Mouse (Mus musculus) heart, embryonic 15.5 days (tissue): ENCODE results near the gene Stk19. TPM values are rescaled to one million over a fixed set of nuclear protein-coding genes. Genes with fewer than 3 reads are reported as not detected.

Experiments used
- ATAC-seq: fragments of 200-750 bp; cut with Nextera tagmentation; replicated peaks from 2 replicates; pipeline ENCODE4 v1.8.0; 2017; ENCODE audit warnings: low read depth, moderate TSS enrichment; ENCODE audit not compliant: insufficient number of reproducible peaks, insufficient read depth, low FRiP score
- H3K27ac ChIP-seq: fragments of 300-500 bp; sonication (generic); 2 replicates; pipeline ENCODE4 v1.5.1; 2015; ENCODE audit warnings: mild to moderate bottlenecking, inconsistent platforms
- H3K27me3 ChIP-seq: fragments of 300-500 bp; sonication (generic); 2 replicates; pipeline ENCODE4 v1.6.1; 2015; ENCODE audit warnings: inconsistent platforms
- H3K36me3 ChIP-seq: fragments of 300-500 bp; sonication (generic); 2 replicates; pipeline ENCODE4 v1.6.1; 2015; ENCODE audit warnings: mild to moderate bottlenecking, inconsistent platforms
- H3K4me1 ChIP-seq: fragments of 300-500 bp; sonication (generic); replicated peaks from 2 replicates; pipeline ENCODE4 v1.6.1; 2015; ENCODE audit warnings: inconsistent platforms
- H3K4me2 ChIP-seq: fragments of 300-500 bp; sonication (generic); 2 replicates; pipeline ENCODE4 v1.6.1; 2015; ENCODE audit warnings: inconsistent platforms, mild to moderate bottlenecking, moderate library complexity
- H3K4me3 ChIP-seq: fragments of 300-500 bp; sonication (generic); 2 replicates; pipeline ENCODE4 v1.5.1; 2015; ENCODE audit warnings: mild to moderate bottlenecking, inconsistent platforms
- H3K9ac ChIP-seq: fragments of 300-500 bp; sonication (generic); 2 replicates; pipeline ENCODE4 v1.6.1; 2015; ENCODE audit warnings: mild to moderate bottlenecking, inconsistent platforms
- H3K9me3 ChIP-seq: fragments of 300-500 bp; sonication (generic); replicated peaks from 2 replicates; pipeline ENCODE4 v1.6.1; 2016; ENCODE audit warnings: inconsistent platforms
- WGBS: fragments of 180-500 bp; shearing (Covaris S2); methylation state at CpG from one replicate; pipeline ENCODE4 v1.1.7; 2015; ENCODE audit warnings: mixed read lengths; 5-methylcytosine and 5-hydroxymethylcytosine counted together
- microRNA-seq: library from miRNA; unstranded; fragments of <30 nt; microRNA quantifications from one replicate; pipeline ENCODE4, GENCODE M21; 2016
- polyA plus RNA-seq: library from polyadenylated mRNA; unstranded; fragments of >200 nt; fragmentation: Nextera tagmentation; extraction: Ambion mirVana; gene quantifications from 2 replicates; pipeline ENCODE4 v1.2.1, GENCODE M21; 2015

The Stk19 gene
- polyA plus RNA-seq, 1 experiment from 2014 or later = 19.4 TPM

DNA sequence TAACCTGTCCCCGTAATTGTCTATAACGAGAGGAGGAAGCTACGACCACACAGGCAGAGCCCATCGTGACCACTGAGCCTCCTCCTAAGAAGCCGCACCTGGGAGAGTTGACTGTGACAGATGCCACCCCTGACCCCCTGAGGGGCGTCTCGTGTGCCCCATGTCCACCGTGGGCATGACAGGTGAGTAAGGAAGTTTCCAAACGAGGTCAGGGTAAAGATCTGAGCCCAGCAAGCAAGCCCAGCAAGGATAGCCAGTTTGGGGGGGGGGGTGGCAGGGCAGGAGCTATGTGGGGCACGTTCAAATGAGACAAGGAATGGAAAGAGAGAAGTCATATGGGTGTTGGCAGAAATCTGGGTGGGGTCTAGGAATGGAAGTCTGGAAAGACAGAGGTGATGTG lies 41.7 kb downstream of the Stk19 start:
- Histone ChIP-seq H3K9me3 (no peaks in the 10 kb centered on the region), H3K27me3 (no peaks in the 10 kb centered on the region), H3K4me3 (no peak overlapping the region), H3K27ac (no peak overlapping the region), H3K4me1 (no peaks in the 10 kb centered on the region), H3K4me2 (no peak overlapping the region), H3K36me3 (no peaks in the 10 kb centered on the region), H3K9ac (no peak overlapping the region)
- no peak for ATAC-seq
- WGBS = 82% methylated on average over 10 of the region's 10 CpGs

DNA sequence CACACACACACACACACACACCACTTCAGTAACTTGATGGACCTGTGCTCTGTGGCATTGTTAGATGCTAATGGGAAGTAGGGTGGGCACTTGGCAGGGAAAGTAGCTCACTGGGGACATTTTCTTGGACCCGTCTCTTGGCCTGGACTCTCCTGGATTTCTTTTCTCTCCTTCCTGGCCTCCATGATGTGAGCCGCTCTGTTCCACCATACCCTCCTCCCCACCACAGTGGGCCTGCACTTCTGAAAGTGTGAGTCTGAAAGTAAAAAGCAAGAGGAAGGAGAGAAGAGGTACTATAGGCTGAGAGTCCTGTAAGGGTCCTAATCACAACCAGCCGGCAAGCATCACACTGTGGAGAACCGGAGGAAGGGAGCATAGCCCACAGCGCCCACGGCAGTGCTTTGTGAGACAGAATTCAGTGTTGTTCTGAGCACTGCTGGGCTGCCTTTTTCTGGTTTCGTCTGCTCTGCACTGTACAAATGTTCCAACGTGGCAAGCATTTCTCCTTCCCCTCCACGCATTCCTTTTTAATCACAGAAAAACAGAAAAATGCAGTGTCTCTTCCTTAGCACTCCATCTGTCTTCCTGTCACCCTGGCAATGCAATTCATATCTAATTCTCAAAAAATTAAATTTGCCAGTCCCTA lies 58.9 kb downstream of the Stk19 start:
- H3K27ac ChIP-seq = no peak overlapping the region
- H3K36me3 ChIP-seq = no peaks in the 10 kb centered on the region
- no peaks in the 10 kb centered on the region for H3K4me1 ChIP-seq
- no peak overlapping the region for H3K9ac ChIP-seq
- 62% methylated on average over 9 of the region's 9 CpGs for WGBS
- H3K27me3 ChIP-seq = no peaks in the 10 kb centered on the region
- H3K4me3 ChIP-seq = no peak overlapping the region
- no peak; the same call in 1 of the 2 replicates for ATAC-seq
- H3K4me2 ChIP-seq = no peak overlapping the region
- no peaks in the 10 kb centered on the region for H3K9me3 ChIP-seq

Small RNA genes lying within 50 kb of the gene (microRNA-seq; reads per million reads assigned to microRNA genes)
- gene Mir6970 (1.1 reads per million), gene Mir6971 (1.1 reads per million), gene Mir6972 (not detected)

Other genes starting within 250 kb of the Stk19 start
- 5.5 and 13.1 TPM in 2 replicates for gene Gpsm3, start 247.1 kb downstream of the Stk19 start, polyA plus RNA-seq
- gene Pbx2, start 245.7 kb downstream of the Stk19 start, polyA plus RNA-seq = 4.8 and 5.5 TPM in 2 replicates
- 6.4 and 12.3 TPM in 2 replicates for gene Ager, start 239.1 kb downstream of the Stk19 start, polyA plus RNA-seq
- gene Rnf5, start 233.3 kb downstream of the Stk19 start, polyA plus RNA-seq = 99.7 and 111 TPM in 2 replicates
- gene Agpat1, start 232.7 kb downstream of the Stk19 start, polyA plus RNA-seq = 45.7 and 53.9 TPM in 2 replicates
- 1.3 and 2.2 TPM in 2 replicates for gene Egfl8, start 221.0 kb downstream of the Stk19 start, polyA plus RNA-seq
- 22.9 and 24.8 TPM in 2 replicates for gene Ppt2, start 208.4 kb downstream of the Stk19 start, polyA plus RNA-seq
- 0.42 and 1.2 TPM in 2 replicates for gene Prrt1, start 207.4 kb downstream of the Stk19 start, polyA plus RNA-seq
- 10.7 and 12.9 TPM in 2 replicates for gene Fkbpl, start 192.2 kb downstream of the Stk19 start, polyA plus RNA-seq
- gene Atf6b, start 189.8 kb downstream of the Stk19 start, polyA plus RNA-seq = 39.6 and 54.5 TPM in 2 replicates
- gene Tnxb, start 166.4 kb downstream of the Stk19 start, polyA plus RNA-seq = 2.3 and 3.2 TPM in 2 replicates
- 0.53 and 0.77 TPM in 2 replicates for gene C4b, start 93.1 kb downstream of the Stk19 start, polyA plus RNA-seq
- 0.93 TPM in 1 of 2 replicates, not detected in the other for gene Cyp21a1, start 32.4 kb downstream of the Stk19 start, polyA plus RNA-seq
- gene Dxo, start 74 bp upstream of the Stk19 start, polyA plus RNA-seq = 32.0 and 40.8 TPM in 2 replicates
- gene Skiv2l, start 13.3 kb upstream of the Stk19 start, polyA plus RNA-seq = 23.6 and 35.9 TPM in 2 replicates
- 53.3 and 70.9 TPM in 2 replicates for gene Nelfe, start 13.4 kb upstream of the Stk19 start, polyA plus RNA-seq
- 1.8 and 4.3 TPM in 2 replicates for gene Cfb, start 25.6 kb upstream of the Stk19 start, polyA plus RNA-seq
- gene Zbtb12, start 42.5 kb upstream of the Stk19 start, polyA plus RNA-seq = 1.1 and 1.8 TPM in 2 replicates
- gene Gm20547, start 45.1 kb upstream of the Stk19 start, polyA plus RNA-seq = not detected in 2 replicates
- gene C2, start 61.3 kb upstream of the Stk19 start, polyA plus RNA-seq = 2.0 and 3.3 TPM in 2 replicates
- gene Ehmt2, start 61.5 kb upstream of the Stk19 start, polyA plus RNA-seq = 31.7 and 48.8 TPM in 2 replicates
- gene Slc44a4, start 77.5 kb upstream of the Stk19 start, polyA plus RNA-seq = 0.08 TPM in 1 of 2 replicates, not detected in the other
- gene Neu1, start 94.3 kb upstream of the Stk19 start, polyA plus RNA-seq = 16.1 and 19.9 TPM in 2 replicates
- gene Hspa1b, start 122.3 kb upstream of the Stk19 start, polyA plus RNA-seq = 0.16 and 0.30 TPM in 2 replicates
- gene Gm20481, start 133.0 kb upstream of the Stk19 start, polyA plus RNA-seq = not detected in 2 replicates
- 3.5 and 4.8 TPM in 2 replicates for gene Hspa1a, start 135.2 kb upstream of the Stk19 start, polyA plus RNA-seq
- 2.1 and 2.6 TPM in 2 replicates for gene Hspa1l, start 135.8 kb upstream of the Stk19 start, polyA plus RNA-seq
- gene Lsm2, start 144.9 kb upstream of the Stk19 start, polyA plus RNA-seq = 116 and 132 TPM in 2 replicates
- 43.0 and 89.7 TPM in 2 replicates for gene Vars, start 164.0 kb upstream of the Stk19 start, polyA plus RNA-seq
- gene Vwa7, start 179.6 kb upstream of the Stk19 start, polyA plus RNA-seq = 0.24 and 0.31 TPM in 2 replicates
- 1.4 and 2.8 TPM in 2 replicates for gene Sapcd1, start 191.1 kb upstream of the Stk19 start, polyA plus RNA-seq
- 2.7 and 3.8 TPM in 2 replicates for gene Msh5, start 209.8 kb upstream of the Stk19 start, polyA plus RNA-seq
- 307 and 332 TPM in 2 replicates for gene Clic1, start 213.0 kb upstream of the Stk19 start, polyA plus RNA-seq
- gene Ddah2, start 222.1 kb upstream of the Stk19 start, polyA plus RNA-seq = 168 and 202 TPM in 2 replicates
- 0.14 TPM in 1 of 2 replicates, not detected in the other for gene Ly6g6c, start 228.4 kb upstream of the Stk19 start, polyA plus RNA-seq
- 0.77 and 0.81 TPM in 2 replicates for gene Mpig6b, start 229.2 kb upstream of the Stk19 start, polyA plus RNA-seq
- gene Ly6g6e, start 240.0 kb upstream of the Stk19 start, polyA plus RNA-seq = 0.29 and 0.31 TPM in 2 replicates
- 2.2 and 2.4 TPM in 2 replicates for gene Ly6g6d, start 241.1 kb upstream of the Stk19 start, polyA plus RNA-seq
- 0.16 and 0.29 TPM in 2 replicates for gene Ly6g6f, start 248.7 kb upstream of the Stk19 start, polyA plus RNA-seq